Mouse (Mus musculus) gastrocnemius, postnatal 10 days (tissue): ENCODE data around the gene Rec8. TPM values are rescaled to one million over a fixed set of nuclear protein-coding genes. Genes with fewer than 3 reads are reported as not detected.

Experiments used
- DNase-seq: peaks from one replicate; pipeline ENCODE4 v3.0.0; 2021; ENCODE audit warnings: mixed read lengths
- total RNA-seq, 2 experiments: library from RNA; stranded (reverse); gene quantifications; 2 replicates each; pipeline ENCODE4 v1.2.3; 2021

Gene Rec8
- total RNA-seq, 2 experiments from 2014 or later, result 0.56 to 0.70 TPM

DNA sequence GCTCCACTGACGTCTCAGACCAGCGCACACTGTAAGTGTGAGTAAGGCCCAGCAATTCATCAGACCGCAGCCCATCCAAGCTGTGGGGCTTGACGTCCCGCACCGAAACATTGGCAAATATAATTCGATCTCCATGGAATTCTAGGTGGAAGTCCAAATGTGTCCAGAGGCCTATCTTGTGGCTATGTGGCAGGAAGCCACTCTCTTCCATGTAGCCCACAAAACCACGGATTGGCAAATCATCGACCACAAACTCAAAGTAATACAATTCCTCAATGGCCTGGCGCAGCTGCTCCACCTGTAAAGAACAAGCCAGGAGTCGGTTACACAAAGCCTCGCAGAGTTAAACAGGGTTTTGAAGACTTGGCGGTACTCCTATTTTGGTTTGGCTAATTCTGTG is 23.5 kb downstream of the Rec8 start:
- DNase-seq, result no peak

DNA sequence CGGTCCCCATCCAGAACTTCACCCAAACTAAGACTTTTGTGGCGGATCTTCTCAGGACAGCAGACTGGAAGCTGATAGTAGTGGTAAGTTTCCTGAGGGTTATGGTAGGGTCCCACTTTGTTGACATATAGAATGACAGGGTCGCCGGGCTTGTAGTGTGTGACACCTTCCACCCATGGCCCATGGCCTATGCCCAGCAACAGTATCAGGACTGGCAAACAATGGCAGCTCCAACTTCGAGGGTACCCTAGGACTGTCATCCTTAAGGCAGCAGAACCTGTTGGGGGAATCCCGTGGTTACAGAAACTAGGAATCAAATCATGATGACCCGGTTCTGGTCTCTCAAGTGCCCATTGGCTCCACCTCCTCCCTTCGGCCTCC is 24.8 kb downstream of the Rec8 start:
- no peak for DNase-seq

DNA sequence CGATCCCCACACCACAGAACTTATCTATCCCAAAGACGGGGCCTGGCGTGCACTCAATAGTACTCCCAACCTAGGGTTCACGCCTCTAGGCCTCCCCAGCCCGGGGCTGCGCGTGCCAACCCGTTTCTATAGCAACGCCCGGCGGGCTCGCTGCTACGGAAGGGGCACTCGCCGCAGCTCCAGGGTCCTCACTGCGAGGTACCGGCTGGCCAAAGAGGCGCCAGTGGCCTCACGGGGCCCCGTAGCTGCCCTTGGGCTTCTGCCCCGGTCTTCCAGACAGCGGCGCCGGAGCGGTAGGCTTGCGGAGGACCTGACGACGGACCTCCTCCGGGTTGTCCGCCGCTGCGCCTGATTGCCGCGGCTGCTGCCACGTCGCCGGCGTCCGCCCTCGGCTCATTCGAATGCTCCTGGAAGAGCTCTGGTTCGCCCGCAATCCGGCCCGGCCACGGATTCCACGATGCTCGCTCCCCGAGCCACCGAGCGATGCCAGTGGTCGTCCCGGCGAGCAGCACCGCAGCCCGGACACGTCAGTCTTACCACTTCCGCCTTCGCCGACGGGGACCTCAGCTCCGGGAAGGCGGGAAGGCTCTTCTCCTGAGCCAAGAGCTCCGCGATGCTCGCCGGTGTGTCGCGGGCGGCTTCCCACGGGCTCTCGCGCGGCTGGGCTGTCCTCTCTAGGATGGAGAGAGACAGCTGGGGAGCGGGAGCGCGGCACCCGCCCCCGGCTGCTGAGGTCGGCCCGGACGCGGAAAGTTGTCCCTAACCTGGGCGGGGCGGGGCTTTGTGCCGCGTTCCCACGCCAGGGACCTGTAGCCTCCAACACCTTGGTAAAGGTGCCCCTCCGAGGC is 25.4 kb downstream of the Rec8 start, which contains the start of gene Tm9sf1:
Gene Tm9sf1, minus strand, starts transcription at position 747 of the 848 bp plus-strand sequence.
- DNase-seq, result peak; percentile 82

DNA sequence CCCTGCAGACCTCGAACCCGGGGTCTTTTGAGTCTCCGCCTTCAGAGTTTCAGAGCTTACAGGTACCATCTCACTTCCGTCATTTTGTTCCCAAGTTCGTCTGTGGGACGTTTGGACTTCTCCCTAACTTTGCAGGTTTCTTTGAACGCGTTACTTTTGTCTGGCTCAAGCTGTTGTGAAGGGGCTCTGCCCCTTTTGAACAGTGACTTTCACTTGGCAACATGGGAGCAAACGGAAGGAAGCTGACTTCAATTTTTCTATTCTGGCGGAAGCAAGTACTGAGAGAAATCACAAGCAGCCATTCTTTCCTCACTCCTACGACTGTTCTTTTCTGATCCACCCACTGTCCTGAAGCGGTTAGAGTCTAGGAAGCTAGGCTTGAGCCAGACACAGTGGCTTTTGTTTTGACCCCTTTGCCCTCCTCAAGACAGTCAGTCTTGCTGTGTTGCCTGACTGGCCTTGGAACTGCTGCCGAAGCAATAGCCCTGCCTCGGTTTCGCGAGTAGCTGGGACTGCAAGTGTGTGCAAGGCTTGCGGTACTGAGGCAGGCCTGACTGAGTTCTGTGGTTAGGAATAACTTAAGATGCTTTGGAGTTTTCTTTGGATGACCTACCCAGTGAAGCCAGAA is 26.5 kb downstream of the Rec8 start:
- DNase-seq, result no peak

DNA sequence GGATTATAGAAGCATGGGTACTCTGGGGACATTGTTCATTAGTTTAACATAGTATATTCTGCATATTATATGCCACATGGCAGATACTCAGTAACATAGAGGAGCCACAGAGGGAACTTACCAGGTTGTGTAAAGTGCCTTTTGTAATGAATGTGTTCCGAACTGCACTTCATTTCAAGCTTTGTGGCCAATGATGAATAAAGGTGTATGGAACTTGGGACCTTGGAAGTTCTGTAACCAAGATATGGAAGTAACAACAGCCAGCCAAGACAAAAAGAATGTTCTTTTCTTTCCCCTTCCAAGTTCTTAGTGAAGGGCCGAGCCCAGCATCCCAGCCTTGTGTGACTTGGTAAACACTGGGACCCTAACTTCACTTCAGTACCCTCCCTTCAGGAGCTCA is 32.0 kb downstream of the Rec8 start, which contains the start of gene Tssk4:
Gene Tssk4, plus strand, starts transcription at position 301 of the 400 bp plus-strand sequence.
- no peak for DNase-seq

DNA sequence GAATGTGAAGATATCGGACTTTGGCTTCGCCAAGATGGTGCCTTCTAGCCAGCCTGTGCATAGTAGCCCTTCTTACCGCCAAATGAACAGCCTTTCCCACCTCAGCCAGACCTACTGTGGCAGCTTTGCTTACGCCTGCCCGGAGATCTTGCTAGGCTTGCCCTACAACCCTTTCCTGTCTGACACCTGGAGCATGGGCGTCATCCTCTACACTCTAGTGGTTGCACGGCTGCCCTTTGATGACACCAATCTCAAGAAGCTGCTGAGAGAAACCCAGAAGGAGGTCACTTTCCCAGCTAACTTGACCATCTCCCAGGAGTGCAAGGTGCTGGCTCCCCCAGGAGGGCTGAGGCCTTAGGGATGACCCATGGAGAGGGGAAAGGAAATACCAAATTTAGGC is 33.7 kb downstream of the Rec8 start:
- DNase-seq, result no peak

DNA sequence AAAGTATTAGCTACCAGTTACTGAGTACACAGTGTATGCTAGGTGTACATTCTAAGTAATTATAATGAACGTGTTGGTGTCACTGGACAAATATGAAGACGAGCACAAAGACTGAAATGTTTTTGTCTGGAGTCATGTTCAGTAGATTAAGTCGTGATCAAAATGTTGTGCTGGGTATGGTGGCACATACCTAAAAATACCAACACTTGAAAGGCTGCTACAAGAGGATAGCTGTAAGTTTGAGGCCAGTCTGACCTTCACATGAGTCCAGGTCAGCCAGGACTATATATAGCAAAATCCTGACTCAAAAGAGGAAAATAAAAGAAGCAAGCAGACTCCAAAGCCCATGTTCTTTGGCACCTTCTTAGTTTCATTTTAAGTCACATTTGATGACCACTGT is 39.1 kb downstream of the Rec8 start:
- no peak for DNase-seq

DNA sequence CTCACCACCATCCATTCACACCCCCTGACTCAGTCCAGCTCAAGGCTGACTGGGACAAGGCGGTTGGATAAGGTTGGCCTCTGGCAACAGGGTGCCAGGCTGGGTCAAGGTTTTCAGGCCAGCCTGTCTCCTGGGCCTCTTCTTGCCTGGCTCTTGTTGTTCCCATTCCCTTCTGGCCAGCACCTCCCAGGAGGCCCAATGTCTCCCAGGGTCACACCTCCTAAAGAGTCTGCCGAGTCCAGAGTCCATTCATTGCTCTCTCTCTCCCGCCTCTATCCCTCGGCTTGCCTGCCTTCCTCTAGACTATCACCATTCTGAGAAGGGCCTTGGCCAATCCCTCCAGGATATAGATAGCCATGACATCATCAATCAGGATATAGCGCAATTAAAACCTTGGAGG is 40.2 kb downstream of the Rec8 start:
- no peak for DNase-seq

DNA sequence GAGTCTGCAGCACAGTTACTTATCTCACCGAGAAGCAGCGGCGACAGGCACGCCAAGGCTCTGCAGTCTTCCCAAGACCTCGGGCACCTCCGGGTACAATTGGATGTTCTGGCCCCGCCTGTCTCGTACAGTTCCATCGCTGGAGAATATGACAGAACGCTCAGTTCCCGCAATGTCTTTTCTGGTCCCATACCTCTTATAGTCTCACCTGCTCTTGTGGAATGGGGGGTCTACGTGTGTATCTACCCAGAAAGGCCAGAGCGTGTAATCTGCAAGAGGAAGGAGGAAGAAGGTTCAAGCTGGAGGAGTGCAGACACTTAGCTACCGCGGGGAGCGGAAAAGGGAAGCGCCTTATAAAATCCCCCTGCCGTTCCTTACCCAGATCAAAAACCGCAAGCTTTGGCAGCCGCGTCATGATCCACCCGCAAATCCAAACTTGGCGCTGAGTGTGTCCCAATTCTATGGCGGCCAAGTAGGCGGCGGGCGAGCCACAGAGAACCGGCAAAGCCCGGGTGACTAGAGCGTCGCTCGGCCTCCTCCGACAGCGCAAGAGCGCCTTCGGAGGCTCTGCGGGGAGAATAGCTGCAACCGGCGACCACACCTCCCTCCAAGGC is 42.2 kb downstream of the Rec8 start, which contains the start of gene Mdp1:
Gene Mdp1, minus strand, starts transcription at position 549 of the 614 bp plus-strand sequence.
- DNase-seq, result peak; percentile 75

DNA sequence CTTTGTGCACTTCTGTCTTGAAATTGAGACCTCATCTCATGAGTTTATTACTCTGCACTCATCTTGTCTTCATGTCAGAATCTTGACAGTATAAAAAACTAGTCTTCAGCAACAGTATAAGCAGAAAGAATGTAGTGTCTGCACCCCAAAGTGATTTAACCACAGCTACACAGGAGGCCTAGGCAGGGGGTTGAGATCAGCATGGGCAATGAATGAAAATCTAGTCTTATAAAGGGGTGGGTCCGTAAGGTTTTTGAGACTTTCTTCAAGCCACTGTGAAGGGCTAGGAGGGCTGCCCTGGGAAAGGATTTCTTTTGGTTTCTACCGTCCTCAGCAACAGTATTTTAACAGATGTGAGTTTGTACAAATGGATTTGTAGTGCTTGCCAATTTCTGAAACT is 42.8 kb downstream of the Rec8 start:
- DNase-seq, result no peak

DNA sequence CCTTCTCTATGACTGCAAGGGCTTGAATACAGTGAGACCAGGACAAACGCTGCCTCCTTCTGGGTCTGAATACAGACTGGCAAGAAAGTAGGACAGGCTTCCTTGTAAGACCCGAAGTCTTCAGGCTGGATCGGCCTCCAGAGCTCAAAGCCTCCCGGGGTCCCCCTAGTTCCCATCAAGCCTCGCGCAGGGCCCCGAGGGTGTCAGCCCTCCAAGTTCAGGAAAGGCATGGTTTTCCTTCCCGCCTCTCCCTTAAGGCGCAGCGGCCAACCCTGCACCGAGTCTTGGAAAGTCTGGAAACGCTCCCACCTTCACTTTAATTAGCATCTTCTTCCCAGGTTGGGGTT is 53.6 kb downstream of the Rec8 start:
- no peak for DNase-seq

DNA sequence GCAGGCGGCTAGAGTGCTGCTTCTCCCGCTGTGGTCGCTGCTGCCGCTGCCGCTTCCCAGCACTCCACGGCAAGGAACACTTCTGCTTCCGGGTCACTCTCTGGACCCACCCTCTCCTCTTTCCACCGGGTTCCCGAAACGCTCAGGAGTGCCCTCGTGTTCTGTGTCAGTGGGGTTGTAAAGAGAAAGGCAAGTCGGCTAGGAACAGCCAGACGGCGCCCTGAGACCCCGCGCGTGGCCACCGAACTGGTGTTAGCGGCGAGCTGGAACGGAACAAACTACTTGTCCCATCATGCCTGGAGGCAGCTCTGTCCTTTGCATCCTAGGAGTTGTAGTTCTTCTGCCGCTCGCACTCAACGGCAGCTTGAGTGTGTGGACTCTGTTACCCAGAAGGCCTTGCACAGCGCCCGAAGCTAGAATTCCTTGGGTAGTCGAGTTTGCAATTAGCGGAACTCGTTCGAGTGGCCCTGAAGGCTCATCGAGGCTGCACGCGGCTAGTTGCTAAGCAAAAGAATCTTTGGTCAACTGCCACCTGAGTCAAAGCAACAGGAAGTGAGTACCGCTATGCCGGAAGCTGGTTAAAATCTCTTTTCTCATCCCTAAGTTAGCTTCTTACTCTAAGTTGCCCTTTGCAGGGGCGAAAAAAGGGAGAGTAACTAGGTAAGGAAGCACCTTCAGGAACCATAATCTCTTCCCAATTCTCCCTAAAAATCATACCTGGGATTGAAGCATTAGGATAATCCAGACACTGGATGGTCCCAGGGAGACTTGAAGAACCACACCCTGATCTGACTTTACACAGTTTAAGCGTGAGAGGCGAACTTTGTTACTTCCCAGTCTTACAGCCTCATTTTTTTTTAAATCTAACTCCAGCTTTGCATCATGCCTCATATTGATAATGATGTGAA is 54.2 kb downstream of the Rec8 start, which contains the start of the genes Gmpr2 and Nedd8:
Gene Gmpr2, plus strand, starts transcription at position 109 of the 908 bp plus-strand sequence.
Gene Nedd8, minus strand, starts transcription at position 292 of the 908 bp plus-strand sequence.
- DNase-seq, result peak; percentile 65

DNA sequence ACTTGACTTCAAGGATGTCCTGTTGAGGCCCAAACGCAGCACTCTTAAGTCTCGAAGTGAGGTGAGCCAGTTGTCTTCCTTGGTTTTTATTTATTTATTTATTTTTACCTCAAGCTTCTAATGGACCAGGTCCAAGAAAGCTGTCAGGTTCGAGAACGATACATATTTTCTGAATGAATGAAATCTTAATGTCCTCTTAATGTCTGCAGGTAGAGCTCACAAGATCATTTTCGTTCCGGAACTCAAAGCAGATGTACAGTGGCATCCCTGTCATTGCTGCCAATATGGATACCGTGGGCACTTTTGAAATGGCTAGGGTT is 54.9 kb downstream of the Rec8 start:
- no peak for DNase-seq

Other genes with a start within 250 kb of the Rec8 start
- gene Dhrs4, start 139.3 kb upstream of the Rec8 start, total RNA-seq, result 10 to 100 TPM; 28.7 to 29.9 TPM
- gene Carmil3, start 127.4 kb upstream of the Rec8 start, total RNA-seq, result 1 to 10 TPM; 2.5 to 3.9 TPM
- under 1 TPM in 1 of 2 experiments, not detected in 1; 0.14 TPM for gene Cpne6, start 107.6 kb upstream of the Rec8 start, total RNA-seq
- not detected for gene Nrl, start 93.1 kb upstream of the Rec8 start, total RNA-seq
- gene Pck2, start 77.8 kb upstream of the Rec8 start, total RNA-seq, result 10 to 100 TPM; 15.0 to 21.4 TPM
- 10 to 100 TPM; 61.1 to 61.2 TPM for gene Dcaf11, start 58.0 kb upstream of the Rec8 start, total RNA-seq
- not detected for gene A730061H03Rik, start 57.6 kb upstream of the Rec8 start, total RNA-seq
- 100 to 1,000 TPM; 403 to 446 TPM for gene Fitm1, start 42.4 kb upstream of the Rec8 start, total RNA-seq
- 10 to 100 TPM; 56.3 to 58.7 TPM for gene Psme1, start 39.9 kb upstream of the Rec8 start, total RNA-seq
- 10 to 100 TPM; 45.2 to 49.9 TPM for gene Emc9, start 32.7 kb upstream of the Rec8 start, total RNA-seq
- 10 to 100 TPM; 74.4 to 85.8 TPM for gene Psme2, start 26.9 kb upstream of the Rec8 start, total RNA-seq
- gene Rnf31, start 26.3 kb upstream of the Rec8 start, total RNA-seq, result 10 to 100 TPM; 15.9 to 16.4 TPM
- 1 to 10 TPM; 5.0 to 5.7 TPM for gene Irf9, start 14.5 kb upstream of the Rec8 start, total RNA-seq
- 10 to 100 TPM; 68.3 to 77.1 TPM for gene Ipo4, start 17.9 kb downstream of the Rec8 start, total RNA-seq
- 1 to 10 TPM; 1.1 to 2.7 TPM for gene Gm49378, start 19.9 kb downstream of the Rec8 start, total RNA-seq
- 10 to 100 TPM; 29.2 to 33.2 TPM for gene Tm9sf1, start 25.8 kb downstream of the Rec8 start, total RNA-seq
- gene Tssk4, start 32.1 kb downstream of the Rec8 start, total RNA-seq, result 1 to 10 TPM in 1 of 2 experiments, under 1 TPM in 1; 0.54 to 1.1 TPM
- gene Mdp1, start 42.5 kb downstream of the Rec8 start, total RNA-seq, result 10 to 100 TPM; 20.9 to 22.2 TPM
- gene Gmpr2, start 53.9 kb downstream of the Rec8 start, total RNA-seq, result 1 to 10 TPM; 5.9 to 8.6 TPM
- gene Nedd8, start 54.1 kb downstream of the Rec8 start, total RNA-seq, result 100 to 1,000 TPM; 242 to 253 TPM
- 10 to 100 TPM; 11.7 to 14.9 TPM for gene Tinf2, start 63.8 kb downstream of the Rec8 start, total RNA-seq
- gene Tgm1, start 95.9 kb downstream of the Rec8 start, total RNA-seq, result under 1 TPM; 0.19 to 0.50 TPM
- 10 to 100 TPM in 1 of 2 experiments, 1 to 10 TPM in 1; 9.4 to 10.2 TPM for gene Rabggta, start 104.2 kb downstream of the Rec8 start, total RNA-seq
- gene Dhrs1, start 127.7 kb downstream of the Rec8 start, total RNA-seq, result 10 to 100 TPM; 33.2 to 33.3 TPM
- 10 to 100 TPM; 13.4 to 15.2 TPM for gene Nop9, start 127.7 kb downstream of the Rec8 start, total RNA-seq
- gene Cideb, start 140.4 kb downstream of the Rec8 start, total RNA-seq, result not detected
- under 1 TPM; 0.07 to 0.14 TPM for gene Ltb4r2, start 143.4 kb downstream of the Rec8 start, total RNA-seq
- gene Ltb4r1, start 147.9 kb downstream of the Rec8 start, total RNA-seq, result under 1 TPM; 0.16 to 0.61 TPM
- gene Adcy4, start 166.1 kb downstream of the Rec8 start, total RNA-seq, result 1 to 10 TPM; 5.9 to 9.4 TPM
- 1 to 10 TPM; 3.9 to 4.2 TPM for gene Ripk3, start 170.8 kb downstream of the Rec8 start, total RNA-seq
- 10 to 100 TPM in 1 of 2 experiments, 1 to 10 TPM in 1; 9.3 to 14.8 TPM for gene Nfatc4, start 205.1 kb downstream of the Rec8 start, total RNA-seq
- 10 to 100 TPM in 1 of 2 experiments, 1 to 10 TPM in 1; 9.3 to 15.3 TPM for gene Nynrin, start 236.0 kb downstream of the Rec8 start, total RNA-seq